Mouse (Mus musculus) hindbrain, postnatal 0 days (tissue): ENCODE measurements at regions not wholly inside any gene's neighbourhood (a gene's known extent, or its start where the extent isn't known, plus 50 kb on each side); places are given as distances from the start of the nearest gene placed in this dataset.

ENCODE experiments used
- ATAC-seq: fragments of 200-750 bp; cut with Nextera tagmentation; 2 replicates; pipeline ENCODE4 v1.8.0; 2017; ENCODE audit warnings: mild to moderate bottlenecking, moderate TSS enrichment, moderate library complexity
- DNase-seq: peaks from one replicate; pipeline ENCODE4 v3.0.0-alpha.2; 2015; ENCODE audit warnings: low spot score
- H3K27ac ChIP-seq: fragments of 300-500 bp; sonication (generic); 2 replicates; pipeline ENCODE4 v1.5.1; 2014; ENCODE audit warnings: mild to moderate bottlenecking
- H3K27me3 ChIP-seq: fragments of 300-500 bp; sonication (generic); 2 replicates; pipeline ENCODE4 v1.6.1; 2014; ENCODE audit warnings: low read length, mixed read lengths; ENCODE audit not compliant: insufficient read depth
- H3K36me3 ChIP-seq: fragments of 300-500 bp; sonication (generic); 2 replicates; pipeline ENCODE4 v1.6.1; 2014; ENCODE audit warnings: low read length, mixed read lengths; ENCODE audit not compliant: insufficient read depth
- H3K4me1 ChIP-seq: fragments of 300-500 bp; sonication (generic); 2 replicates; pipeline ENCODE4 v1.6.1; 2014; ENCODE audit warnings: antibody characterized with exemption, low read length, mixed read lengths; ENCODE audit not compliant: insufficient read depth
- H3K4me2 ChIP-seq: fragments of 300-500 bp; sonication (generic); 2 replicates; pipeline ENCODE4 v1.6.1; 2014; ENCODE audit warnings: low read depth, mild to moderate bottlenecking, low read length, moderate library complexity, mixed read lengths
- H3K4me3 ChIP-seq: fragments of 300-500 bp; sonication (generic); 2 replicates; pipeline ENCODE4 v1.5.1; 2014; ENCODE audit warnings: low read length
- H3K9ac ChIP-seq: fragments of 300-500 bp; sonication (generic); replicated peaks from 2 replicates; pipeline ENCODE4 v1.6.1; 2014; ENCODE audit warnings: mild to moderate bottlenecking, low read length, moderate library complexity, mixed read lengths
- H3K9me3 ChIP-seq: fragments of 300-500 bp; sonication (generic); 2 replicates; pipeline ENCODE4 v1.6.1; 2016; ENCODE audit warnings: low read length, mixed read lengths
- CTCF ChIP-seq: IDR thresholded peaks from 2 replicates; pipeline ENCODE4 v1.5.1; 2016; ENCODE audit warnings: antibody characterized with exemption, control low read depth, low read depth
- WGBS: fragments of 180-500 bp; shearing (Covaris S2); extraction: QIAGEN DNeasy Blood & Tissue Kit; methylation state at CpG from one replicate; pipeline ENCODE4 v1.1.7; 2014; 5-methylcytosine and 5-hydroxymethylcytosine counted together

- no peak for DNase-seq
- H3K4me3 ChIP-seq, result no peak overlapping the region
- no peak overlapping the region for H3K27ac ChIP-seq
- ATAC-seq, result no peak
- WGBS, result 94% methylated on average over 1 of the region's 1 CpGs
- no peak overlapping the region for H3K9ac ChIP-seq
- peaks cover 10% of the 10 kb centered on the region; the same call in 1 of the 2 replicates for H3K4me1 ChIP-seq
- no peaks in the 10 kb centered on the region for H3K36me3 ChIP-seq
- TF ChIP-seq CTCF, result 0 out of 2 replicates have a peak, but pooled peaks have one; percentile 6
- no peaks in the 10 kb centered on the region for H3K27me3 ChIP-seq
- 0 out of 2 replicates have a peak, but pooled peaks cover 3% of the 10 kb centered on the region for H3K9me3 ChIP-seq
- no peak overlapping the region for H3K4me2 ChIP-seq
Observed at GRCm38 (mm10) chr13:63716498-63716897, 98.5 kb upstream of the Ercc6l2 start.

GRCm38 (mm10) chr13:63717249-63717648, 97.8 kb upstream of the Ercc6l2 start:
- H3K27me3 ChIP-seq, result no peaks in the 10 kb centered on the region
- peaks cover 10% of the 10 kb centered on the region; the same call in 1 of the 2 replicates for H3K4me1 ChIP-seq
- H3K36me3 ChIP-seq, result no peaks in the 10 kb centered on the region
- 0 out of 2 replicates have a peak, but pooled peaks cover 3% of the 10 kb centered on the region for H3K9me3 ChIP-seq
- no peak overlapping the region for H3K9ac ChIP-seq
- no peak for ATAC-seq
- no peak overlapping the region for H3K4me2 ChIP-seq
- 76% methylated on average over 3 of the region's 3 CpGs for WGBS
- TF ChIP-seq CTCF, result no peak
- DNase-seq, result no peak
- no peak overlapping the region for H3K4me3 ChIP-seq
- no peak overlapping the region for H3K27ac ChIP-seq

DNA sequence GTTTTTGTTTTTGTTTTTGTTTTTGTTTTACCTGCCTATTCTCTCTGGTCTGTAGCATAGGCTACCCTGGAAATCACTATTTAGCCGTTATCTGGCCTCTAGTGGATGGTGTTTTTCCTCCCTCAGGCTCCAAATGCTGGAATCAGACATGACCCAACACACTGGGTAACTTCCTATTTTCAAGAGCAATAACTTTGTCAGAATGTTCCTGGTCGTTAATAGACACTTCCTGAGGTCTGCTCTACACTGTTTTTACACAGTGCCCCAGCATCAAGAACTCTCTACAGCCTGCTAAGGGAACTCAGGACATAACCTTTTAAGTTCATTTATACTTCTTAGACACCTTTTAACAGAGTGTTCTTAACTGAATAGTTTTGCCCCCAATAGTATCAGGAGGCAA, 96.3 kb upstream of the Ercc6l2 start:
- H3K27me3 ChIP-seq, result no peaks in the 10 kb centered on the region
- no peak overlapping the region for H3K4me2 ChIP-seq
- H3K27ac ChIP-seq, result no peak overlapping the region
- H3K4me1 ChIP-seq, result peaks cover 10% of the 10 kb centered on the region; the same call in 1 of the 2 replicates
- H3K4me3 ChIP-seq, result no peak overlapping the region
- ATAC-seq (no peak), DNase-seq (no peak)
- H3K9me3 ChIP-seq, result no peaks in the 10 kb centered on the region
- no peaks in the 10 kb centered on the region for H3K36me3 ChIP-seq
- WGBS, result 65% methylated on average over 2 of the region's 2 CpGs
- H3K9ac ChIP-seq, result no peak overlapping the region
- TF ChIP-seq CTCF, result no peak

DNA sequence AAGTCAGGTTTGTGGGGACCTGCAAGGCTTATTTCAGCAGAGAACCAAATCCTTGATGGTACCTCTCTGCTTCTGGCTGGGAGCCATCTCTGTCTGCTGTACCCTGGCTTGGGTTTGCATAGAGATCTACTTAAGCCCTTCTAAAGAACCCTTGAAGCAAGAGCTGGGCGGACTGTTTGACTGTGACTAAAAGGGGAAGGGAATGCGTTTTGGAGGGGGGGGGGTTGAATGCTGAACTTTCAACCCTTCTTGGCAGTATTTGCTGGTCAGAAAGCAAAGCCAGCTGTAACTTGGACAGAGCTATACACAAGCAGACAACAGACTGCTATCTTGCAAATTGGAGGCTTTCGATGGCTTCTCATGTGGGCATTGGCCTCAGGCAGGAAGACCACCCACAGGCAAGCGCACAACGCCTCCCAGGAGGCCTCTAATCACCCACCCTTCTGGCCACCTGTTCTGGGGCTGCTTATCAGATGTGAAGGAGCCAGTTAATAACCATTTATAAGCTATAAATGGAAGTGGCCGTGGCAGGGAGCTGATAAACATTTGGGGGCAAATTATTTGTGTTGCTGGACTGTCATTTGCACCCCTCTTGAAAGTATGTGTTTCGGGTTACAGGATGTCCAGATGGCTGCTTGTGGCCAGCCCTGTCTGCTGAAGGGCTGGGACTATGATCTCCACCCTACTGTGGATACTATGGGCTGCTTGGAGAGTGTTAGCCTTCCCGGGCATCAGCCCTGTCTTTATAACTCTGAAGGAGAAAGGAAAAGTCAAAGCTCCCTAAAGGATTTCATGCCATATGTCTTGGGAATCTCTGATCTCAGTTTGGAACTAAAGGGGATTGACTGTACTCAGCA, 95.5 kb upstream of the Ercc6l2 start:
- Histone ChIP-seq H3K4me3 (no peak overlapping the region), H3K4me2 (no peak overlapping the region), H3K4me1 (peaks cover 10% of the 10 kb centered on the region; the same call in 1 of the 2 replicates), H3K36me3 (no peaks in the 10 kb centered on the region), H3K27ac (0 out of 2 replicates have a peak overlapping the region, but pooled peaks have one; percentile 45), H3K9me3 (no peaks in the 10 kb centered on the region), H3K27me3 (no peaks in the 10 kb centered on the region), H3K9ac (no peak overlapping the region)
- peak; percentile 75; the same call in 1 of the 2 replicates for ATAC-seq
- TF ChIP-seq CTCF, result no peak
- WGBS, result 21% methylated on average over 8 of the region's 8 CpGs
- peak; percentile 62 for DNase-seq

- Histone ChIP-seq H3K4me3 (no peak overlapping the region), H3K27me3 (no peaks in the 10 kb centered on the region), H3K9me3 (no peaks in the 10 kb centered on the region), H3K4me2 (no peak overlapping the region), H3K36me3 (no peaks in the 10 kb centered on the region), H3K9ac (no peak overlapping the region), H3K4me1 (peaks cover 13% of the 10 kb centered on the region; the same call in 1 of the 2 replicates), H3K27ac (no peak overlapping the region)
- DNase-seq (no peak), ATAC-seq (no peak)
- no peak for TF ChIP-seq CTCF
- 70% methylated on average over 3 of the region's 3 CpGs for WGBS
Observed at GRCm38 (mm10) chr13:63720610-63721009, 94.4 kb upstream of the Ercc6l2 start.

DNA sequence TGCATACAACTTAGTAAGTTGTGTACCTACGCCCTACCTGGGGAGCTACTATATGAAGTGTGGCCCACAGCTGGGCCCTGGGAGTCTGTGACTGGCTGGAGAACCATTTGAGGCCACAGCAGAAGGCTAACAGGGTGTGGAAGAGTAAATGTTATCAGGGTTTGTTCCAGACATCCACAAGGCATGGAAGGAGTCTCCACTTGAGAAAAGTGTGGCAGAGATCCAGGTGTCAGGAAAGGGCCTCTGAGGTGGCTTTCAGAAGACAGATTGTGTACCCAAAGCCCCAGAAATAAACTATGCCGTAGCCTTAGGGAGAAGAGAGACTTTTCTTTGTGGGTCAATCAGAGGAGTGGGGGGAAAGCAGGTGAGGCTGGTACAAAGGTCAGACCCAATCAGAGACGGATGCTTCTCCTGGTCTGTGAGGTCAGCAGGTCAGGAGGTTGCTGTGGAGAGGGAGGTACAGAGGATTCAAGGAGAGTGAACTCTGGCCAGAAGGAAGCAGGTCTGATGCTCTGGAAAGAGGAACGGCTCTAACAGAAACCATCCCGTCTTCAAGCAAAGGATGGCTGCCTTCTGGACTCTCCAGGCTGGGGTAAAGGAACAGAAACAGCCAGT, 93.9 kb upstream of the Ercc6l2 start:
- no peaks in the 10 kb centered on the region for H3K27me3 ChIP-seq
- H3K9ac ChIP-seq, result no peak overlapping the region
- no peaks in the 10 kb centered on the region for H3K36me3 ChIP-seq
- no peak for TF ChIP-seq CTCF
- no peak for DNase-seq
- H3K27ac ChIP-seq, result no peak overlapping the region
- no peak overlapping the region for H3K4me2 ChIP-seq
- no peak for ATAC-seq
- H3K9me3 ChIP-seq, result no peaks in the 10 kb centered on the region
- H3K4me1 ChIP-seq, result peaks cover 13% of the 10 kb centered on the region; the same call in 1 of the 2 replicates
- no peak overlapping the region for H3K4me3 ChIP-seq
- 84% methylated on average over 5 of the region's 5 CpGs for WGBS
